Comparison of ENCODE assay signal across 9 mouse cellular contexts in genomic region chr2:178506056-178506455, GRCm38 (mm10).
A peak's percentile ranks its signal among the peaks of the same experiment; 100 is the strongest.
DNase-seq lines count a peak whose midpoint lies in the region; ATAC-seq and TF ChIP-seq lines count a peak whose summit lies in the region.
"Had no signal": no experiment of that assay in that cellular context is flagged by ENCODE, and none has a peak within 500 bp of the region (broad histone marks: within the 10 kb centered on the region; RNA-seq: fewer than 3 reads in every experiment).

No protein-coding gene starts in this region.

- H3K27me3 ChIP-seq in heart, embryonic 14.5 days (ENCODE audit: control insufficient read depth, insufficient read depth, low read length): no peaks in the 10 kb centered on the region
- no peaks in the 10 kb centered on the region for H3K27me3 ChIP-seq in splenic B cell, adult 2 months (ENCODE audit: control insufficient read depth, insufficient read depth, low read length, poor library complexity, severe bottlenecking)
- H3K27me3 ChIP-seq in forebrain, postnatal 0 days (ENCODE audit: insufficient read depth, low read length): no peaks in the 10 kb centered on the region
- no peaks in the 10 kb centered on the region for H3K27me3 ChIP-seq in forebrain, embryonic 10.5 days (ENCODE audit: poor library complexity, severe bottlenecking)

- H3K4me2 ChIP-seq in heart, embryonic 14.5 days (ENCODE audit: low read length): no peak overlapping the region
- H3K4me2 ChIP-seq in forebrain, postnatal 0 days (ENCODE audit: low read depth): no peak overlapping the region

- H3K4me1 ChIP-seq in heart, embryonic 14.5 days (ENCODE audit: control insufficient read depth in 2 of 2, insufficient read depth in 2 of 2, low read length in 2 of 2): peaks cover 0 to 2% of the 10 kb centered on the region in 2 experiments; a peak in 1 of 4 replicates
- 0 out of 2 replicates have a peak, but pooled peaks cover 3% of the 10 kb centered on the region for H3K4me1 ChIP-seq in forebrain, postnatal 0 days (ENCODE audit: insufficient read depth)
- no peaks in the 10 kb centered on the region for H3K4me1 ChIP-seq in forebrain, embryonic 10.5 days

- intact Hi-C loops in heart, postnatal 36 days (cut with DNase I): loop anchor here (5.0 kb wide), 3 partner anchors 79 to 1366 kb away; no protein-coding TSS in a partner anchor

- 0 out of 2 replicates have a peak, but pooled peaks have one; percentile 27 for ATAC-seq in heart, embryonic 14.5 days (ENCODE audit: insufficient number of reproducible peaks, insufficient read depth, low FRiP score, low read depth)
- peak; percentile 95 for ATAC-seq in common myeloid progenitor, adult 5-6 weeks (replicated peaks; ENCODE audit: low read depth, poor library complexity, severe bottlenecking)
- no peak for ATAC-seq in forebrain, postnatal 0 days

- H3K9me3 ChIP-seq in heart, embryonic 14.5 days (ENCODE audit: control insufficient read depth, low read length): no peaks in the 10 kb centered on the region
- no peaks in the 10 kb centered on the region for H3K9me3 ChIP-seq in forebrain, postnatal 0 days (ENCODE audit: low read length)
- H3K9me3 ChIP-seq in forebrain, embryonic 10.5 days: no peaks in the 10 kb centered on the region

- H3K27ac ChIP-seq in heart, embryonic 14.5 days (replicated peaks in 1 of 2; ENCODE audit: control insufficient read depth in 1 of 2, insufficient read depth in 1 of 2, low read depth in 2 of 2, low read length in 2 of 2): no peak overlapping the region
- no peak overlapping the region for H3K27ac ChIP-seq in forebrain, postnatal 0 days (ENCODE audit: low read depth, low read length)
- H3K27ac ChIP-seq in forebrain, embryonic 10.5 days: no peak overlapping the region

- TF ChIP-seq CTCF in forebrain, postnatal 0 days (IDR thresholded peaks at IDR 0.05; ENCODE audit: low read depth): no peak

- H3K4me3 ChIP-seq in heart, embryonic 14.5 days (ENCODE audit: control insufficient read depth in 1 of 2, insufficient read depth in 1 of 2, low read depth in 1 of 2, low read length in 2 of 2): no peak overlapping the region
- H3K4me3 ChIP-seq in forebrain, postnatal 0 days (ENCODE audit: low read depth, low read length): no peak overlapping the region
- H3K4me3 ChIP-seq in forebrain, embryonic 10.5 days: no peak overlapping the region

- no peak overlapping the region for H3K9ac ChIP-seq in heart, embryonic 14.5 days (ENCODE audit: low read length)
- H3K9ac ChIP-seq in forebrain, postnatal 0 days: no peak overlapping the region

- WGBS in heart, embryonic 14.5 days: 61% methylated on average over 12 of the region's 12 CpGs
- 79% methylated on average over 12 of the region's 12 CpGs for WGBS in forebrain, postnatal 0 days
- WGBS in forebrain, embryonic 10.5 days: 79% methylated on average over 12 of the region's 12 CpGs

- H3K36me3 ChIP-seq in heart, embryonic 14.5 days (ENCODE audit: control insufficient read depth, insufficient read depth, low read length): no peaks in the 10 kb centered on the region
- no peaks in the 10 kb centered on the region for H3K36me3 ChIP-seq in splenic B cell, adult 2 months (ENCODE audit: control insufficient read depth, insufficient read depth, low read length, poor library complexity, severe bottlenecking)
- no peaks in the 10 kb centered on the region for H3K36me3 ChIP-seq in forebrain, postnatal 0 days (ENCODE audit: insufficient read depth)
- no peaks in the 10 kb centered on the region for H3K36me3 ChIP-seq in forebrain, embryonic 10.5 days (replicated peaks)

- no peak for DNase-seq in heart, postnatal 36 days
- DNase-seq in lung, postnatal 25 days (ENCODE audit: low spot score): peak; percentile 56
- DNase-seq in splenic B cell, adult 2 months (ENCODE audit: low read depth, low spot score): peak; percentile 81
- no peak for DNase-seq in testis, postnatal 10 days (ENCODE audit: low spot score)
- DNase-seq in forebrain, postnatal 0 days: no peak
- DNase-seq in forebrain, embryonic 10.5 days (ENCODE audit: extremely low spot score, low spot score): no peak
- DNase-seq: adrenal gland, postnatal 10 days had no signal

Comparison
In these comparisons a context has a peak if more than half of its experiments do, and no peak if none do; other contexts are left out.
1. DNase-seq: peak in lung, postnatal 25 days (single experiment) and splenic B cell, adult 2 months (single experiment); none in heart, postnatal 36 days (0 of 2), testis, postnatal 10 days (single experiment), forebrain, postnatal 0 days (single experiment) and forebrain, embryonic 10.5 days (single experiment).